Comparison of ENCODE assay signal across 31 mouse cellular contexts in the genomic region with DNA sequence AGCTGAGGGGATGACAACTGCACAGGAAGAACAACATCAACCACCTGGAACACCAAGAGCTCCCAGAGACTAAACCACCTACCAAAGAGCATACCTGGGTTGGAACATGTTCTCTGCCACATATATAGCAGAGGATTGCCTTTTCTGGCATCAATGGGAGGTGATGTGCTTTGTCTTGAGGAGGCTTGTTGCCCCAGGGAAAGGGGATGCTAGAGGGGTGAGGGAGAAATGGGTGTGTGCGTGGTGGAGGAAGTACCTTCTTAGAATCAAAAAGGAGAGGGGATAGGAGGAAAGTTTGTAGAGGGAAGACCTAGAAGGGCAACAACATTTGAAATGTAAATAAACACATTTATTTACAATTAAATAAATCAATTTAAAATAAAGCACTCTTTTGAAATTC.
"Had no signal": no experiment of that assay in that cellular context is flagged by ENCODE, and none has a peak within 500 bp of the region (broad histone marks: within the 10 kb centered on the region; RNA-seq: fewer than 3 reads in every experiment).

No protein-coding gene starts in this region.

- H3K4me1 ChIP-seq: limb, embryonic 10.5 days; limb, embryonic 12.5 days; limb, embryonic 13.5 days; limb, embryonic 15.5 days; liver, embryonic 12.5 days; liver, embryonic 13.5 days; liver, embryonic 15.5 days; lung, embryonic 15.5 days; megakaryocyte, embryonic 14.5 days; midbrain, embryonic 10.5 days; midbrain, embryonic 12.5 days; midbrain, embryonic 13.5 days; midbrain, embryonic 15.5 days; neural tube, embryonic 12.5 days had no signal

- H3K4me2 ChIP-seq: limb, embryonic 12.5 days; limb, embryonic 13.5 days; limb, embryonic 15.5 days; liver, embryonic 11.5 days; liver, embryonic 12.5 days; liver, embryonic 13.5 days; liver, embryonic 15.5 days; lung, embryonic 14.5 days; lung, embryonic 15.5 days; midbrain, embryonic 11.5 days; midbrain, embryonic 12.5 days; midbrain, embryonic 13.5 days; midbrain, embryonic 15.5 days; neural tube, embryonic 12.5 days had no signal

- H3K4me3 ChIP-seq: limb, embryonic 10.5 days; limb, embryonic 12.5 days; limb, embryonic 13.5 days; limb, embryonic 15.5 days; liver, embryonic 12.5 days; liver, embryonic 13.5 days; liver, embryonic 15.5 days; lung, embryonic 15.5 days; megakaryocyte, embryonic 14.5 days; midbrain, embryonic 10.5 days; midbrain, embryonic 12.5 days; midbrain, embryonic 13.5 days; midbrain, embryonic 15.5 days; myocyte; neural tube, embryonic 12.5 days had no signal

- DNase-seq: left cerebral cortex, postnatal 4 days; liver; liver, embryonic 13.5 days; liver, postnatal 0 days; lung, adult 2 months; lung, embryonic 14.5 days; lung, postnatal 10 days; lung, postnatal 14 days; lung, postnatal 36 days; lung, postnatal 4 days; midbrain, embryonic 14.5 days had no signal

- H3K36me3 ChIP-seq: limb, embryonic 10.5 days; limb, embryonic 12.5 days; limb, embryonic 13.5 days; limb, embryonic 15.5 days; liver, embryonic 12.5 days; liver, embryonic 13.5 days; liver, embryonic 15.5 days; lung, embryonic 15.5 days; midbrain, embryonic 10.5 days; midbrain, embryonic 12.5 days; midbrain, embryonic 13.5 days; midbrain, embryonic 15.5 days; neural tube, embryonic 12.5 days had no signal

- H3K9me3 ChIP-seq: limb, embryonic 10.5 days; limb, embryonic 12.5 days; limb, embryonic 13.5 days; limb, embryonic 15.5 days; liver, embryonic 12.5 days; liver, embryonic 13.5 days; liver, embryonic 15.5 days; lung, embryonic 15.5 days; megakaryocyte, embryonic 14.5 days; midbrain, embryonic 10.5 days; midbrain, embryonic 12.5 days; midbrain, embryonic 13.5 days; midbrain, embryonic 15.5 days; neural tube, embryonic 12.5 days had no signal

- ATAC-seq: liver, embryonic 12.5 days; liver, postnatal 0 days; lung, postnatal 0 days; midbrain, embryonic 13.5 days; midbrain, embryonic 15.5 days; midbrain, embryonic 16.5 days had no signal

- H3K27ac ChIP-seq: limb, embryonic 10.5 days; limb, embryonic 12.5 days; limb, embryonic 13.5 days; limb, embryonic 15.5 days; liver, embryonic 12.5 days; liver, embryonic 13.5 days; liver, embryonic 14.5 days; liver, embryonic 15.5 days; lung, embryonic 15.5 days; macrophage; midbrain, embryonic 10.5 days; midbrain, embryonic 12.5 days; midbrain, embryonic 13.5 days; midbrain, embryonic 15.5 days; neural tube, embryonic 12.5 days had no signal

- H3K9ac ChIP-seq: limb, embryonic 12.5 days; limb, embryonic 13.5 days; limb, embryonic 15.5 days; liver, embryonic 12.5 days; liver, embryonic 13.5 days; liver, embryonic 14.5 days; liver, embryonic 15.5 days; liver, postnatal 0 days; lung, embryonic 14.5 days; lung, embryonic 15.5 days; midbrain, embryonic 12.5 days; midbrain, embryonic 13.5 days; midbrain, embryonic 15.5 days; neural tube, embryonic 12.5 days had no signal

- H3K27me3 ChIP-seq: limb, embryonic 12.5 days; limb, embryonic 13.5 days; limb, embryonic 15.5 days; liver, embryonic 12.5 days; liver, embryonic 13.5 days; liver, embryonic 15.5 days; lung, embryonic 15.5 days; megakaryocyte, embryonic 14.5 days; midbrain, embryonic 12.5 days; midbrain, embryonic 13.5 days; midbrain, embryonic 15.5 days; neural tube, embryonic 12.5 days had no signal
